Mouse (Mus musculus) cerebellum, postnatal 4 days (tissue): ENCODE data around the gene Scel.
A peak's percentile ranks its signal among the peaks of the same experiment; 100 is the strongest.
"Not testable (repeated sequence)": the region's sequence is repeated elsewhere in the genome, so short reads cannot be mapped to it uniquely, and the experiment has no call there.

ENCODE experiments used
- DNase-seq, 2 experiments: peaks; one replicate each; pipeline ENCODE4 v3.0.0; 2022; ENCODE audit warnings: low spot score in 2 of 2, mixed read lengths in 1 of 2

Gene Scel

GRCm38 (mm10) chr14:103512802-103513472 is at the start of gene Scel:
Gene Scel (plus strand): TSS chr14:103513342.
- DNase-seq, result no peak

- DNase-seq, result no peak
These were observed 44.3 kb upstream of the Scel start for GRCm38 (mm10) chr14:103468691-103469463.

- DNase-seq, result peak in 1 of 2 experiments; percentile 19
These were observed 43.6 kb upstream of the Scel start for GRCm38 (mm10) chr14:103469464-103470015.

- no peak for DNase-seq
These were observed 41.9 kb upstream of the Scel start for GRCm38 (mm10) chr14:103471074-103471778.

GRCm38 (mm10) chr14:103471806-103472553 is 41.2 kb upstream of the Scel start:
- peak in 1 of 2 experiments; percentile 41 for DNase-seq

GRCm38 (mm10) chr14:103472554-103472905 is 40.6 kb upstream of the Scel start:
- no peak for DNase-seq

- no peak for DNase-seq
These were observed 37.8 kb upstream of the Scel start for GRCm38 (mm10) chr14:103475312-103475711.

- DNase-seq, result not testable (repeated sequence)
These were observed 36.9 kb upstream of the Scel start for GRCm38 (mm10) chr14:103476232-103476631.

GRCm38 (mm10) chr14:103477281-103477680 is 35.9 kb upstream of the Scel start:
- no peak for DNase-seq

- no peak for DNase-seq
These were observed 35.2 kb upstream of the Scel start for GRCm38 (mm10) chr14:103477959-103478358.

GRCm38 (mm10) chr14:103479446-103479845 is 33.7 kb upstream of the Scel start:
- DNase-seq, result no peak

- no peak for DNase-seq
These were observed 31.6 kb upstream of the Scel start for GRCm38 (mm10) chr14:103481514-103481913.

GRCm38 (mm10) chr14:103485671-103486070 is 27.5 kb upstream of the Scel start:
- no peak for DNase-seq

GRCm38 (mm10) chr14:103486974-103487373 is 26.2 kb upstream of the Scel start:
- no peak for DNase-seq

- no peak for DNase-seq
These were observed 24.5 kb upstream of the Scel start for GRCm38 (mm10) chr14:103488659-103489058.

- DNase-seq, result no peak
These were observed 14.9 kb upstream of the Scel start for GRCm38 (mm10) chr14:103498199-103498598.

GRCm38 (mm10) chr14:103498613-103499012 is 14.5 kb upstream of the Scel start:
- no peak for DNase-seq

GRCm38 (mm10) chr14:103499060-103499459 is 14.1 kb upstream of the Scel start:
- no peak for DNase-seq

- no peak for DNase-seq
These were observed 12.8 kb upstream of the Scel start for GRCm38 (mm10) chr14:103500309-103500708.

- DNase-seq, result no peak
These were observed 12.2 kb upstream of the Scel start for GRCm38 (mm10) chr14:103500941-103501340.

GRCm38 (mm10) chr14:103504514-103504913 is 8.6 kb upstream of the Scel start:
- no peak for DNase-seq

GRCm38 (mm10) chr14:103509544-103509943 is 3.6 kb upstream of the Scel start:
- DNase-seq, result no peak
